Mouse (Mus musculus) effector memory CD4-positive, alpha-beta T cell, adult 7 months (primary cell): ENCODE data around the gene Phc2. TPM values are rescaled to one million over a fixed set of nuclear protein-coding genes. Genes with fewer than 3 reads are reported as not detected.

Experiments used
- polyA plus RNA-seq: library from polyadenylated mRNA; unstranded; fragments of 100-300 nt; shearing (Covaris generic); gene quantifications from one replicate; pipeline ENCODE4 v1.2.1, GENCODE M21; 2017

Phc2 gene
- 151 TPM for polyA plus RNA-seq

GRCm38 (mm10) chr4:128654505-128655381 lies at the start of gene Phc2:
TSS of gene Phc2 (plus strand) at chr4:128654702.

GRCm38 (mm10) chr4:128609925-128610402 lies 44.5 kb upstream of the Phc2 start, which contains the start of gene Zscan20:
TSS of gene Zscan20 (minus strand) at chr4:128610098.

GRCm38 (mm10) chr4:128618246-128618911 lies 36.1 kb upstream of the Phc2 start, which contains the start of gene Tlr12:
TSS of gene Tlr12 (minus strand) at chr4:128618619.

GRCm38 (mm10) chr4:128755064-128755463 lies 100.6 kb downstream of the Phc2 start, which contains the start of gene A3galt2:
TSS of gene A3galt2 (plus strand) at chr4:128755364.

Other genes with a start within 250 kb of the Phc2 start
- gene Zscan20, start 44.6 kb upstream of the Phc2 start, polyA plus RNA-seq: 1.8 TPM
- 0.33 TPM for gene Tlr12, start 36.1 kb upstream of the Phc2 start, polyA plus RNA-seq
- gene A3galt2, start 100.7 kb downstream of the Phc2 start, polyA plus RNA-seq: 0.11 TPM
- gene Zfp362, start 151.3 kb downstream of the Phc2 start, polyA plus RNA-seq: 15.8 TPM
- 10.4 TPM for gene Trim62, start 228.9 kb downstream of the Phc2 start, polyA plus RNA-seq